Mouse (Mus musculus) olfactory bulb, adult 2 months (tissue): ENCODE results near the gene Rps27l.

ENCODE experiments used
- CTCF ChIP-seq: fragments of 200-500 bp; IDR thresholded peaks from 2 replicates; pipeline ENCODE4 v1.5.1; 2012; ENCODE audit warnings: low read depth, mild to moderate bottlenecking, low read length, moderate library complexity; ENCODE audit not compliant: insufficient read depth
- POLR2A ChIP-seq: fragments of 200-500 bp; IDR thresholded peaks from 2 replicates; pipeline ENCODE4 v1.6.1; 2012; ENCODE audit warnings: mild to moderate bottlenecking, low read depth, low read length, moderate library complexity; ENCODE audit not compliant: insufficient read depth

DNA sequence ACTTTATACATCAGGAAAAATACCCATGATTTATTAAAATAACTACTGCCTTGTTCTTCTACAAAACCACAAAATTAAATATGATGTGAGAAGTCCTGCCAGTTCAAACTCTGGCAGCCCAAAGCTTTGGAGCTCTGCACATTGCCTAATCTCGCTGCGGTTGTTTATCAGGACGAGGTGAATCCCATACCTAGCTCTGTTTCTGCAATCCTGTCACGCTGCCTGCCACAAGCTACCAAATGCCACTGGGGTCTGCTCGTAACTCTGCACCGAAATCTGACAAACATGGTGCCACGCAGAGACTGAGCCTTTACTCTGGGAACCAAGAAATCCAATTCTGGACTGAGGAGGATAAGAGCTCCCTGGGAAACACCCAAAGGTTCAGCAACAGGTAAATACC lies 36.0 kb upstream of the Rps27l start:
- TF ChIP-seq CTCF (no peak), POLR2A (no peak)
